Mouse (Mus musculus) embryonic facial prominence, embryonic 10.5 days (tissue): ENCODE measurements around the gene Plek. TPM values are rescaled to one million over a fixed set of nuclear protein-coding genes. Genes with fewer than 3 reads are reported as not detected.
A peak's percentile ranks its signal among the peaks of the same experiment; 100 is the strongest.
"Not testable (repeated sequence)": the region's sequence is repeated elsewhere in the genome, so short reads cannot be mapped to it uniquely, and the experiment has no call there.

Experiments
- DNase-seq: peaks from one replicate; pipeline ENCODE4 v3.0.0-alpha.2; 2017; ENCODE audit warnings: low spot score
- H3K27ac ChIP-seq: fragments of 300-500 bp; sonication (generic); replicated peaks from 2 replicates; pipeline ENCODE4 v1.5.1; 2016; ENCODE audit warnings: mild to moderate bottlenecking
- H3K27me3 ChIP-seq: fragments of 300-500 bp; sonication (generic); replicated peaks from 2 replicates; pipeline ENCODE4 v1.6.1; 2016; ENCODE audit warnings: low read depth, mild to moderate bottlenecking; ENCODE audit not compliant: poor library complexity, severe bottlenecking
- H3K36me3 ChIP-seq: fragments of 300-500 bp; sonication (generic); replicated peaks from 2 replicates; pipeline ENCODE4 v1.6.1; 2016; ENCODE audit warnings: mild to moderate bottlenecking, moderate library complexity
- H3K4me1 ChIP-seq: fragments of 300-500 bp; sonication (generic); 2 replicates; pipeline ENCODE4 v1.6.1; 2016
- H3K4me3 ChIP-seq: fragments of 300-500 bp; sonication (generic); 2 replicates; pipeline ENCODE4 v1.5.1; 2016; ENCODE audit warnings: mild to moderate bottlenecking, moderate library complexity
- H3K9me3 ChIP-seq: fragments of 300-500 bp; sonication (generic); 2 replicates; pipeline ENCODE4 v1.6.1; 2016; ENCODE audit warnings: mild to moderate bottlenecking
- WGBS: fragments of 180-500 bp; shearing (Covaris S2); methylation state at CpG from one replicate; pipeline ENCODE4 v1.1.7; 2016; 5-methylcytosine and 5-hydroxymethylcytosine counted together
- polyA plus RNA-seq: library from polyadenylated mRNA; unstranded; fragments of >200 nt; fragmentation: Nextera tagmentation; extraction: Ambion mirVana; gene quantifications from 2 replicates; pipeline ENCODE4 v1.2.1, GENCODE M21; 2016

Plek gene
- 3.2 and 5.1 TPM in 2 replicates for polyA plus RNA-seq

- under 1% methylated on average over 38 of the region's 38 CpGs for WGBS
- peak within 1 kb of the TSS; percentile 74 for H3K4me3 ChIP-seq
- H3K27me3 ChIP-seq: no peaks in the 10 kb centered on the region
- H3K4me1 ChIP-seq: peaks cover 16% of the 10 kb centered on the region
- H3K27ac ChIP-seq: peak within 1 kb of the TSS; percentile 83
- H3K9me3 ChIP-seq: no peaks in the 10 kb centered on the region
- DNase-seq: peak; percentile 61
- no peaks in the 10 kb centered on the region for H3K36me3 ChIP-seq
These were observed at the start of gene Plek, which contains the start of gene Cnrip1 for GRCm38 (mm10) chr11:17051545-17052475. Plek (minus strand) TSS chr11:17052381. Cnrip1 (plus strand) TSS chr11:17051586.

DNA sequence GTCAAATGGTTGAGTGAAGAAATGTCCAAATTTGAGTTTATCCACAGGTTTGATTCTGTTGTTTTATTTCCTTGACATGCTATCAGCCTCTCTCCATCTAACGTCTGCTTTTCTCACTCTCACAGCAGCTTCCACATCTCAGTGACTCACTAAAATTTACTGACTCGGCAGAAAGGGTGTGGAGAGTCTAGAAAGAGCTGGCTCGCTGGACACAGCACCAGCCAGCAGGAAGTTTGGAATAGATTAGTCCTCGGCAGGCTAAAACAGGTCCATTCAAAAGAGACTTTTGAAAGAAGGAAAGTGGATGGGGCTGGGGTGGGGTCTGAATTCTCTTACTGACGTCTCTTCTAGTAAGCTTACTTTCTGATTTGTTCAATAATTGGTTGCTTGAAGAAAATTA, 33.9 kb upstream of the Plek start:
- no peak for DNase-seq
- 32% methylated on average over 5 of the region's 5 CpGs for WGBS
- H3K27ac ChIP-seq: no peak overlapping the region
- H3K27me3 ChIP-seq: no peaks in the 10 kb centered on the region
- no peaks in the 10 kb centered on the region for H3K9me3 ChIP-seq
- peaks cover 24% of the 10 kb centered on the region for H3K4me1 ChIP-seq
- no peaks in the 10 kb centered on the region for H3K36me3 ChIP-seq
- H3K4me3 ChIP-seq: no peak overlapping the region

- WGBS: 64% methylated on average over 1 of the region's 1 CpGs
- no peak overlapping the region for H3K4me3 ChIP-seq
These were observed 31.7 kb upstream of the Plek start for GRCm38 (mm10) chr11:17083866-17084265.

DNA sequence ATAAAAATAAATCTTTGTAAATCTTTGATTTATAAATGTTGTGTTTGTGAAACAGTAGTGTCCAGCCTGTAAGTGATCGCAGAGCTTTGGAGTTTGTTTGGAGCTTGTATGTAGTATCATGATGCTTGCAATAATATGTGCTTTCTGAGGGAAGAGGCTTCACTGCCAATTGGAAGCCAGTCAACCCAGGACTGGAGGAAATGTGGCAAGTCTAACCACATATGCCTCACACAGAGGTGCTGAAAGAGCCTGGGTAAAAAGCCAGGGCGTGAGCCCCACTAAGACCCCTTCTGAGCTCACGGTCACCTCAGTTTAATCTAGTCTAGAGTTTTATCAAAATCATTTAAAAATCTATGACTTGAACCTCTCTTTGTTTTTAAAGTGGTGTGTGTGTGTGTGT, 31.3 kb upstream of the Plek start:
- H3K9me3 ChIP-seq: no peaks in the 10 kb centered on the region
- no peak overlapping the region for H3K4me3 ChIP-seq
- no peaks in the 10 kb centered on the region for H3K36me3 ChIP-seq
- H3K4me1 ChIP-seq: peaks cover 24% of the 10 kb centered on the region
- 92% methylated on average over 3 of the region's 3 CpGs for WGBS
- no peak overlapping the region for H3K27ac ChIP-seq
- DNase-seq: no peak
- no peaks in the 10 kb centered on the region for H3K27me3 ChIP-seq

More at GRCm38 (mm10) chr11:17083866-17084265, 31.7 kb upstream of the Plek start:
- H3K4me1 ChIP-seq: peaks cover 24% of the 10 kb centered on the region
- no peaks in the 10 kb centered on the region for H3K36me3 ChIP-seq
- H3K27ac ChIP-seq: no peak overlapping the region
- no peaks in the 10 kb centered on the region for H3K9me3 ChIP-seq
- H3K27me3 ChIP-seq: no peaks in the 10 kb centered on the region
- DNase-seq: no peak

DNA sequence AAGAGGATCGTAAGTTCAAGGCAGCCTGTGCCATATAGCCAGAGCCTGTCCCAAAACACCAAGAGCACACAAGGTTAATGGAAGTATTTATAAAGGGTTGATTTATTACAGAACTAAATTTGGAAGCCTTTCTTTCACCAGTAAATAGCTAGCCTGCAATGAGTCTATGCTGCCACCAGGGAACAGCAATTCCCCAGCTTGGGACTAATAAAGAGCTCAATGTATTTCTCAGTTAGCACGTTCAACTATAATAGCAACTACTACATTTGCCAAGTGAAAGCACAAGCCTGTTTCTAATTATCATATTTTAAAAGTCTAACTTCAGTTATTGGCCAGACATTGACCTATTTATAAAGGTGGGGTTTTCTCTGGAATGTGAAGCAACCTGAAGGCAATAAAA, 30.8 kb upstream of the Plek start:
- Histone ChIP-seq H3K27me3 (no peaks in the 10 kb centered on the region), H3K4me3 (no peak overlapping the region), H3K36me3 (no peaks in the 10 kb centered on the region), H3K9me3 (no peaks in the 10 kb centered on the region), H3K27ac (no peak overlapping the region), H3K4me1 (peaks cover 24% of the 10 kb centered on the region)
- peak; percentile 22 for DNase-seq
- WGBS: 50% methylated on average over 2 of the region's 2 CpGs

GRCm38 (mm10) chr11:17082086-17082485, 29.9 kb upstream of the Plek start:
- H3K4me3 ChIP-seq: no peak overlapping the region
- no peaks in the 10 kb centered on the region for H3K36me3 ChIP-seq
- H3K27ac ChIP-seq: no peak overlapping the region
- no peaks in the 10 kb centered on the region for H3K27me3 ChIP-seq
- H3K4me1 ChIP-seq: peaks cover 24% of the 10 kb centered on the region
- WGBS: 58% methylated on average over 3 of the region's 3 CpGs
- no peak for DNase-seq
- no peaks in the 10 kb centered on the region for H3K9me3 ChIP-seq

DNA sequence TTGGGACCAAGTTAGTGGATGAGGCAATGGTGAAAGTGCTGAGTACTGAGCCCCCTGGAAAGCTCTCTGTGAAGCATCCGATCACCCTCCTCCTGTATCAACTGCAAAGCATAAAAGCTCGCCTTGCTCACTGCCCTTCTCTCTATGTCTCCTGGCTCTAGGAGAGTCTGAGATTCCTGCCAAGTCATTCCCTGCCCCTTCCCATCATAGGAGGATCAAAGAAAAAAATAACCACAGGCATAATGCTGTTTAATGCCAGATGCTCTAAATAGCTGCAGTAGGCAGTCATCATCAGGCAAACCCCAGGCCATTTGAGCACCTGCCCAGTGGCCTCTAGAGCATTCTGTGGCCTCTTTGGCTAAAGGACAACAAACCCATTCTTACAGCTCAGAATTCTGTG, 23.5 kb upstream of the Plek start:
- Histone ChIP-seq H3K36me3 (no peaks in the 10 kb centered on the region), H3K4me3 (no peak overlapping the region), H3K27me3 (no peaks in the 10 kb centered on the region), H3K27ac (no peak overlapping the region), H3K4me1 (no peaks in the 10 kb centered on the region), H3K9me3 (no peaks in the 10 kb centered on the region)
- no peak for DNase-seq
- WGBS: 81% methylated on average over 2 of the region's 2 CpGs

GRCm38 (mm10) chr11:17069360-17069759, 17.2 kb upstream of the Plek start:
- H3K9me3 ChIP-seq, H3K27ac ChIP-seq, H3K27me3 ChIP-seq, H3K4me1 ChIP-seq, H3K36me3 ChIP-seq, DNase-seq, H3K4me3 ChIP-seq: not testable (repeated sequence)
- WGBS: 94% methylated on average over 2 of the region's 2 CpGs

DNA sequence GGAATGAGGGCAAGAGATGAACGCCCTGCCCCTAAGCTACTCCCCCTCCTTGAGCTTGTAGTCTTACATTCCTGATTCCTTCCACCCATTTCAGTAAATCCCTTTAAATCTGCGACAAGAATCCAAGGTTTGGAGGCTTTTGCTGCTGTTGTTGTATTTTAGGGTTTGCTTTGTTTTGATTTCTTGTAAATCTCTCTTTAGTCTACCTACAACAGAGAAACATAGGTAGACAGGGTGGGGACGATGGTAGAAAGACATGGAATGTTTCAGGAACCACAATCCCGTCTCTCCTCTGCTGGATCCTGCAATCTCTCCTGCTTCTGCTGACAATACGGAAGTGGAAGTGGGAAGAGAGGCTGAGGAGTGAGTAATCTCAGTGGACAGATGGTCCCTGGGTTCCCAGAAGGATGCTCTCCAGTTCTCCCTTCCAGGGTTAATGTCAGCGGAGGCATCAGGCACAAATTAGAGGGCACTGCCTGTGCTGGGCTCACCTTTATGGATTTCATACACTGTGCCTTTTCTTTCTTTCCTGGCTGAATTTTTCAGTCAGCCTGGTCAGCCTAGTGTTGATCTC, 382 bp upstream of the Plek start:
- 19% methylated on average over 6 of the region's 6 CpGs for WGBS
- Histone ChIP-seq H3K27ac (peak overlapping the region; percentile 83), H3K4me3 (peak overlapping the region; percentile 74), H3K36me3 (no peaks in the 10 kb centered on the region), H3K9me3 (no peaks in the 10 kb centered on the region), H3K27me3 (no peaks in the 10 kb centered on the region), H3K4me1 (peaks cover 16% of the 10 kb centered on the region)
- peak; percentile 8 for DNase-seq

- no peaks in the 10 kb centered on the region for H3K4me1 ChIP-seq
- H3K27me3 ChIP-seq: no peaks in the 10 kb centered on the region
- DNase-seq: no peak
- no peaks in the 10 kb centered on the region for H3K9me3 ChIP-seq
- no peak overlapping the region for H3K4me3 ChIP-seq
- H3K36me3 ChIP-seq: no peaks in the 10 kb centered on the region
- H3K27ac ChIP-seq: no peak overlapping the region
- 89% methylated on average over 2 of the region's 2 CpGs for WGBS
These were observed 6.4 kb downstream of the Plek start for GRCm38 (mm10) chr11:17045806-17046205.

DNA sequence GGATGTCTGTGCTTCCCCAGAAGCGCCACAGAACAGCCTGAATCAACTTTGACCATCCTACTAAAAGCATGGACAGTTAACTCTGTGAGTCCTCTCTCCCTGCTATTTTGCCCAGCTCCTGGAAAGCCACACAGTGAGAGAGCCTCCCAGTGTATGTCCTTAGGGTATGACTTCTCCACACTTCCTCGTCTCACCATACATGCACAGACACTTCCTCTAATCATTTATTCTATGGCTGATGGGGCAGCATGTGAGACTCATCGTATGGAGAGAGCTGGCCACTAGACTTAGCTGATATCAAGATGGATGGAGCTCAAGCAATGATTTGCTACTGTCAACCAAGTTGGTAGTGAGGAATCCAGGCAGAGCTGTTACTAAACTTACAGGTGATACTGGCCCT, 28.2 kb downstream of the Plek start:
- WGBS: 87% methylated on average over 3 of the region's 3 CpGs
- no peak for DNase-seq
- Histone ChIP-seq H3K4me1 (no peaks in the 10 kb centered on the region), H3K27ac (no peak overlapping the region), H3K4me3 (no peak overlapping the region), H3K27me3 (no peaks in the 10 kb centered on the region), H3K36me3 (no peaks in the 10 kb centered on the region), H3K9me3 (peaks cover 6% of the 10 kb centered on the region)

DNA sequence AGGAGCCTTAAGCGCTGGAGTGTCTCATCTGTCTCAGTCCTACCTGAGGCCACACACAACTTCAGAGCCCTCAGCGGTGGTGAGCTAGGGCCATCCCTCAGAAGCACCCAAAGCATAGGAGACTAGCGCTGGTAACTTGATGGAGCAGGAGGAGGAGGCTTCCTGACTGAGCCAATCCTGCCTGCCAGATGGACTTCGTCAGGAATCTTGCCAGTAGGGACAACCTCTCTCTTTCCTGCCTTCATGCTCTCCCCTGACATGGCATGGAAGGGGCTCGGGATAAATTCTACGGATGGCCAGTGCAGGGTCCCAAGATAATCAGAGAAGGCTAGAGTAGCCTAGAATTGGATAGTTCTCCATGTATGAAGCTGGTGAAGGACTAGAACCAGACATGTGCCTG, 29.0 kb downstream of the Plek start:
- no peaks in the 10 kb centered on the region for H3K36me3 ChIP-seq

GRCm38 (mm10) chr11:17019328-17019727, 32.9 kb downstream of the Plek start:
- DNase-seq: no peak
- Histone ChIP-seq H3K9me3 (peaks cover 19% of the 10 kb centered on the region), H3K27me3 (no peaks in the 10 kb centered on the region), H3K4me1 (no peaks in the 10 kb centered on the region), H3K4me3 (no peak overlapping the region), H3K27ac (no peak overlapping the region), H3K36me3 (no peaks in the 10 kb centered on the region)
- 90% methylated on average over 7 of the region's 7 CpGs for WGBS

More for the DNA sequence above, 29.0 kb downstream of the Plek start:
- Histone ChIP-seq H3K27ac (no peak overlapping the region), H3K27me3 (no peaks in the 10 kb centered on the region), H3K4me3 (no peak overlapping the region), H3K4me1 (no peaks in the 10 kb centered on the region), H3K9me3 (peaks cover 14% of the 10 kb centered on the region)
- no peak for DNase-seq
- WGBS: 87% methylated on average over 6 of the region's 6 CpGs
